16 mouse cellular contexts compared by ENCODE assay signal in genomic region chr5:96219512-96219911, GRCm38 (mm10).
"Had no signal": no experiment of that assay in that cellular context is flagged by ENCODE, and none has a peak within 500 bp of the region (broad histone marks: within the 10 kb centered on the region; RNA-seq: fewer than 3 reads in every experiment).

No protein-coding gene starts in this region.

- H3K27ac ChIP-seq: kidney, embryonic 15.5 days; limb, embryonic 13.5 days; liver, embryonic 14.5 days; midbrain, embryonic 10.5 days; neural tube, embryonic 15.5 days; stomach, embryonic 15.5 days had no signal

- H3K9ac ChIP-seq: kidney, embryonic 15.5 days; limb, embryonic 13.5 days; liver, embryonic 14.5 days; neural tube, embryonic 15.5 days; stomach, embryonic 15.5 days had no signal

- H3K4me2 ChIP-seq: kidney, embryonic 15.5 days; limb, embryonic 13.5 days; neural tube, embryonic 15.5 days; stomach, embryonic 15.5 days had no signal

- H3K27me3 ChIP-seq: kidney, embryonic 15.5 days; limb, embryonic 13.5 days; neural tube, embryonic 15.5 days; stomach, embryonic 15.5 days had no signal

- H3K9me3 ChIP-seq: kidney, embryonic 15.5 days; limb, embryonic 13.5 days; midbrain, embryonic 10.5 days; neural tube, embryonic 15.5 days; stomach, embryonic 15.5 days had no signal

- H3K4me3 ChIP-seq: kidney, embryonic 15.5 days; limb, embryonic 13.5 days; midbrain, embryonic 10.5 days; myocyte; neural tube, embryonic 15.5 days; stomach, embryonic 15.5 days had no signal

- DNase-seq: kidney, postnatal 14 days; left cerebral cortex, postnatal 4 days; lung, adult 18-20 months; lung, postnatal 36 days; midbrain, embryonic 14.5 days; right cerebral cortex, postnatal 4 days; spleen, adult 18-20 months; thymus, adult 2 months; thymus, postnatal 4 days had no signal

- H3K4me1 ChIP-seq: limb, embryonic 13.5 days had no signal
